Mouse (Mus musculus) kidney, embryonic 16.5 days (tissue): ENCODE results near the gene Ttc17. TPM values are rescaled to one million over a fixed set of nuclear protein-coding genes. Genes with fewer than 3 reads are reported as not detected.

Experiments
- ATAC-seq: fragments of 200-750 bp; cut with Nextera tagmentation; 2 replicates; pipeline ENCODE4 v1.8.0; 2017; ENCODE audit warnings: moderate TSS enrichment; ENCODE audit not compliant: low FRiP score, low TSS enrichment
- H3K27ac ChIP-seq: fragments of 300-500 bp; sonication (generic); 2 replicates; pipeline ENCODE4 v1.5.1; 2014; ENCODE audit warnings: low read length
- H3K27me3 ChIP-seq: fragments of 300-500 bp; sonication (generic); 2 replicates; pipeline ENCODE4 v1.6.1; 2014; ENCODE audit warnings: low read length, control low read depth, mixed read lengths; ENCODE audit not compliant: insufficient read depth
- H3K36me3 ChIP-seq: fragments of 300-500 bp; sonication (generic); 2 replicates; pipeline ENCODE4 v1.6.1; 2014; ENCODE audit warnings: low read length, control low read depth, mixed read lengths; ENCODE audit not compliant: insufficient read depth
- H3K4me1 ChIP-seq: fragments of 300-500 bp; sonication (generic); 2 replicates; pipeline ENCODE4 v1.6.1; 2014; ENCODE audit warnings: low read length, control low read depth, mixed read lengths; ENCODE audit not compliant: insufficient read depth
- H3K4me2 ChIP-seq: fragments of 300-500 bp; sonication (generic); replicated peaks from 2 replicates; pipeline ENCODE4 v1.6.1; 2014; ENCODE audit warnings: low read depth, low read length
- H3K4me3 ChIP-seq: fragments of 300-500 bp; sonication (generic); 2 replicates; pipeline ENCODE4 v1.5.1; 2014; ENCODE audit warnings: mild to moderate bottlenecking, low read length
- H3K9ac ChIP-seq: fragments of 300-500 bp; sonication (generic); replicated peaks from 2 replicates; pipeline ENCODE4 v1.6.1; 2014; ENCODE audit warnings: low read length
- H3K9me3 ChIP-seq: fragments of 300-500 bp; sonication (generic); 2 replicates; pipeline ENCODE4 v1.6.1; 2016; ENCODE audit warnings: low read length, control low read depth
- WGBS: fragments of 180-500 bp; shearing (Covaris S2); extraction: QIAGEN DNeasy Blood & Tissue Kit; methylation state at CpG from one replicate; pipeline ENCODE4 v1.1.7; 2014; 5-methylcytosine and 5-hydroxymethylcytosine counted together
- polyA plus RNA-seq: library from polyadenylated mRNA; unstranded; fragments of >200 nt; fragmentation: Nextera tagmentation; extraction: Ambion mirVana; gene quantifications from 2 replicates; pipeline ENCODE4 v1.2.1, GENCODE M21; 2015

Ttc17 gene
- polyA plus RNA-seq, 1 experiment from 2014 or later, result 17.4 TPM

- Histone ChIP-seq H3K4me2 (no peak overlapping the region), H3K36me3 (no peaks in the 10 kb centered on the region), H3K27ac (no peak overlapping the region), H3K27me3 (no peaks in the 10 kb centered on the region), H3K4me1 (peaks cover 8% of the 10 kb centered on the region), H3K4me3 (no peak overlapping the region), H3K9ac (no peak overlapping the region), H3K9me3 (no peaks in the 10 kb centered on the region)
- ATAC-seq, result no peak
- WGBS, result 45% methylated on average over 5 of the region's 5 CpGs
Observed at GRCm38 (mm10) chr2:94288086-94288485, 118.4 kb downstream of the Ttc17 start.

GRCm38 (mm10) chr2:94287435-94287834 is 119.1 kb downstream of the Ttc17 start:
- Histone ChIP-seq H3K9me3 (no peaks in the 10 kb centered on the region), H3K9ac (no peak overlapping the region), H3K36me3 (no peaks in the 10 kb centered on the region), H3K4me1 (peaks cover 8% of the 10 kb centered on the region), H3K27me3 (no peaks in the 10 kb centered on the region), H3K4me3 (no peak overlapping the region), H3K4me2 (no peak overlapping the region), H3K27ac (no peak overlapping the region)
- ATAC-seq, result no peak
- 74% methylated on average over 7 of the region's 7 CpGs for WGBS

- H3K27me3 ChIP-seq, result peaks cover 5% of the 10 kb centered on the region; the same call in 1 of the 2 replicates
- H3K9ac ChIP-seq, result no peak overlapping the region
- no peak overlapping the region for H3K4me2 ChIP-seq
- no peak overlapping the region for H3K4me3 ChIP-seq
- H3K4me1 ChIP-seq, result no peaks in the 10 kb centered on the region
- no peaks in the 10 kb centered on the region for H3K36me3 ChIP-seq
- no peak overlapping the region for H3K27ac ChIP-seq
- H3K9me3 ChIP-seq, result no peaks in the 10 kb centered on the region
- no peak for ATAC-seq
- WGBS, result 58% methylated on average over 6 of the region's 6 CpGs
Observed at GRCm38 (mm10) chr2:94283526-94283925, 123.0 kb downstream of the Ttc17 start.

GRCm38 (mm10) chr2:94279596-94279995 is 126.9 kb downstream of the Ttc17 start:
- no peak overlapping the region for H3K9ac ChIP-seq
- peaks cover 20% of the 10 kb centered on the region for H3K27me3 ChIP-seq
- H3K4me2 ChIP-seq, result no peak overlapping the region
- 81% methylated on average over 5 of the region's 5 CpGs for WGBS
- H3K4me3 ChIP-seq, result no peak overlapping the region
- H3K27ac ChIP-seq, result no peak overlapping the region
- H3K9me3 ChIP-seq, result no peaks in the 10 kb centered on the region
- ATAC-seq, result no peak
- no peaks in the 10 kb centered on the region for H3K36me3 ChIP-seq
- H3K4me1 ChIP-seq, result no peaks in the 10 kb centered on the region

- Histone ChIP-seq H3K9ac (no peak overlapping the region), H3K4me1 (peaks cover 10% of the 10 kb centered on the region), H3K27me3 (peaks cover 42% of the 10 kb centered on the region), H3K27ac (no peak overlapping the region), H3K4me2 (no peak overlapping the region), H3K9me3 (no peaks in the 10 kb centered on the region), H3K36me3 (no peaks in the 10 kb centered on the region), H3K4me3 (no peak overlapping the region)
- no peak for ATAC-seq
- WGBS, result 68% methylated on average over 4 of the region's 4 CpGs
Observed at GRCm38 (mm10) chr2:94276103-94276502, 130.4 kb downstream of the Ttc17 start.

- no peak overlapping the region for H3K27ac ChIP-seq
- no peaks in the 10 kb centered on the region for H3K36me3 ChIP-seq
- peaks cover 10% of the 10 kb centered on the region for H3K4me1 ChIP-seq
- H3K4me3 ChIP-seq, result no peak overlapping the region
- no peak for ATAC-seq
- H3K27me3 ChIP-seq, result peaks cover 46% of the 10 kb centered on the region
- 74% methylated on average over 3 of the region's 3 CpGs for WGBS
- no peak overlapping the region for H3K4me2 ChIP-seq
- no peaks in the 10 kb centered on the region for H3K9me3 ChIP-seq
- no peak overlapping the region for H3K9ac ChIP-seq
Observed at GRCm38 (mm10) chr2:94275658-94276057, 130.8 kb downstream of the Ttc17 start.

GRCm38 (mm10) chr2:94273154-94274021 is 133.1 kb downstream of the Ttc17 start:
- Histone ChIP-seq H3K4me2 (peak overlapping the region; percentile 99), H3K36me3 (no peaks in the 10 kb centered on the region), H3K27ac (no peak overlapping the region), H3K9me3 (no peaks in the 10 kb centered on the region), H3K9ac (peak overlapping the region; percentile 63), H3K4me1 (peaks cover 10% of the 10 kb centered on the region), H3K4me3 (peak overlapping the region; percentile 63), H3K27me3 (peaks cover 41% of the 10 kb centered on the region)
- peak; percentile 89 for ATAC-seq
- WGBS, result under 1% methylated on average over 66 of the region's 72 CpGs

- H3K9me3 ChIP-seq, result no peaks in the 10 kb centered on the region
- H3K27ac ChIP-seq, result no peak overlapping the region
- no peaks in the 10 kb centered on the region for H3K36me3 ChIP-seq
- peaks cover 10% of the 10 kb centered on the region for H3K4me1 ChIP-seq
- no peak overlapping the region for H3K9ac ChIP-seq
- no peak for ATAC-seq
- 90% methylated on average over 10 of the region's 10 CpGs for whole genome bisulfite sequencing
- peaks cover 51% of the 10 kb centered on the region for H3K27me3 ChIP-seq
- no peak overlapping the region for H3K4me2 ChIP-seq
- H3K4me3 ChIP-seq, result no peak overlapping the region
Observed at GRCm38 (mm10) chr2:94271176-94271575, 135.3 kb downstream of the Ttc17 start.

- no peaks in the 10 kb centered on the region for H3K36me3 ChIP-seq
- no peak overlapping the region for H3K27ac ChIP-seq
- H3K4me2 ChIP-seq, result no peak overlapping the region
- H3K9me3 ChIP-seq, result no peaks in the 10 kb centered on the region
- WGBS, result 79% methylated on average over 8 of the region's 8 CpGs
- H3K4me1 ChIP-seq, result peaks cover 20% of the 10 kb centered on the region
- H3K4me3 ChIP-seq, result no peak overlapping the region
- no peak overlapping the region for H3K9ac ChIP-seq
- peaks cover 46% of the 10 kb centered on the region for H3K27me3 ChIP-seq
- no peak for ATAC-seq
Observed at GRCm38 (mm10) chr2:94268835-94269234, 137.7 kb downstream of the Ttc17 start.

- no peak overlapping the region for H3K9ac ChIP-seq
- ATAC-seq, result no peak
- no peak overlapping the region for H3K4me3 ChIP-seq
- H3K27me3 ChIP-seq, result peaks cover 41% of the 10 kb centered on the region
- no peak overlapping the region for H3K4me2 ChIP-seq
- peaks cover 18% of the 10 kb centered on the region for H3K4me1 ChIP-seq
- no peaks in the 10 kb centered on the region for H3K9me3 ChIP-seq
- H3K27ac ChIP-seq, result no peak overlapping the region
- no peaks in the 10 kb centered on the region for H3K36me3 ChIP-seq
- WGBS, result 33% methylated on average over 4 of the region's 4 CpGs
Observed at GRCm38 (mm10) chr2:94267213-94267850, 139.2 kb downstream of the Ttc17 start.
